Mouse (Mus musculus): ENCODE results near the gene Dgcr6. TPM values are rescaled to one million over a fixed set of nuclear protein-coding genes. Genes with fewer than 3 reads are reported as not detected.

The Dgcr6 gene
- polyA plus RNA-seq, 1 experiment from 2014 or later, result 98.4 TPM

DNA sequence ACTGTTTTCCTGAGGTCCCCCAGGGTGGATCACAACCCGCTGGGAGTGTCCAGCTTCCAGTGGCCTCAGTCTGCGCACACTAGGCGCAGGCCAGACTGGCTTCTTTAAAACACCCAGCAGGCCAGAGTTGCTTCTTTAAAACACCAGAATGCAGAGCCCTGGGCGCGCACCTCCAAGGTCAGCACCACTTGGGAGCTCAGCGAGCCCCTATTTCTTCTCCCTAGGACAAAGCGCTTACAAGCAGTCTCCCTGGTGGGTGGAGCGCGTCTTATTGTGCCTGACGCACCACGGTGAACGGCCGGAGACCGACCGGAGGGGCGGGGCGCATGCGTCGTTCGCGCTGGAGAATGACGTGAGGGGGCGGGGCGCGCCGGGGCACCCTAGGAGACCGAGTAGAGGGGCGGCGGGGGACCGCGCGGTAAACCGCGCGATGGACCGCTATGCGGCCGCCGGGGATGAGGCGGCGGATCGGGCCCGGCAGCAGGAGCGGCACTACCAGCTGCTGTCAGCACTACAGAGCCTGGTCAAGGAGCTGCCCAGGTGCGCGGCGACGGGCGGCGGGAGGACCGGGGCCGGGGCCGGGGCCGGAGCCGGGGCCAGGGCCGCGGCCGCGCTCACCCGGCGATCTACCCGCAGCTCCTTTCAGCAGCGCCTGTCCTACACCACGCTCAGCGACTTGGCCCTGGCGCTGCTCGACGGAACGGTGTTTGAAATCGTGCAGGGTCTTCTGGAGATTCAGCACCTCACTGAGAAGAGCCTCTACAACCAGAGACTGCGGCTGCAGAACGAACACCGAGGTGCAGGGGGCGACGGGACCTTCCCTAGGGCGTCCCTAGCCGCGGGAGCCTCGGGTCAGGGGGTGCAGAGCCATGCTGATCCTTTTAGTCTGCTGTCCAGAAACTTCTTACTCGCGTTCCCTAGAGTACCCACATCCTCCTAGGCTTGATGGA is 13.7 kb downstream of the Dgcr6 start:
- Histone ChIP-seq H3K9me3 (ENCODE audit: control insufficient read depth) (no peaks in the 10 kb centered on the region), H3K9ac (ENCODE audit: low read depth, low read length) (peak overlapping the region; percentile 76), H3K4me2 (replicated peaks; ENCODE audit: low read depth) (peak overlapping the region; percentile 86), H3K4me1 (replicated peaks; ENCODE audit: control insufficient read depth, insufficient read depth, low read length) (no peaks in the 10 kb centered on the region; the same call in 1 of the 2 replicates), H3K27ac (ENCODE audit: low read depth, low read length) (peak overlapping the region; percentile 82), H3K27me3 (replicated peaks; ENCODE audit: control insufficient read depth, insufficient read depth, low read length) (no peaks in the 10 kb centered on the region), H3K4me3 (ENCODE audit: low read depth, low read length) (peak overlapping the region; percentile 86), H3K36me3 (ENCODE audit: control insufficient read depth, insufficient read depth) (peaks cover 16% of the 10 kb centered on the region; the same call in 1 of the 2 replicates)
- ATAC-seq, result peak; percentile 86
- 0 out of 2 replicates have a peak, but pooled peaks have one; percentile 8 for TF ChIP-seq CTCF (IDR thresholded peaks at IDR 0.05; ENCODE audit: low read depth)
- under 1% methylated on average over 81 of the region's 81 CpGs for WGBS

DNA sequence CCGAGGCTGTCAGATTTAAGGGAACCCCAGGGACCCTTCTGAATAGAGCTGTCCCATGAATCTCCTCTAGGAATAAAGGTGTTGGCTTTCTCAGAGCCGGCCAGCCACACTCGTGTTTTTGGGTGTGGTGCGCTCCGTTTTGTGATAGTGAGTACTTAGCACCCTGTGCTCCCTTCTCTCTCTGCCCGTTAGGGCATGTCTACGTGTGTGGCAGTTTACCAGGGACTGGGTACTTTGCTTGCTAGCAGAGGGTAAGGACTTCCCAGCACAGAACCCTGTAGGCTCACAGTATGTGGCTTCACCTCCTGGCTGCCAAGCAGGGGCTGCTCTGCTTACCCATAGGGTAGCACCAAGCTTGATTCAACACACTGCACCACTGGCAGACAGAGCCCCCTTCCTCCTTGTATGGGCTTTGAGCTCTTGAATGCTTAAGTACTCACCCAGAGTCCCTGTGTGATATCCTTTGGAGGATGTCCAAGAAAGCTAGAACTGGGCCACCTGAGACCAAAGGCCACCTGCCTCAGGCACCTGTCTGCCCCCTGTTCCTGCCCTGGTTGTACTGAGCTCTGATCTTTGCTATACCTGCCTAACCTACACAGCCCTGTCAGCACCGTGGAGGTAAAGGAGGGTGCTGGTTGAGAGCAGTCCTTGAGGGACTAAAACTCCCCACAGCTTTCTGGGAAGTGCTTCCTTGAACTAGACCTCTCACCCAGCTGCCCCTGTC is 16.2 kb downstream of the Dgcr6 start:
- Histone ChIP-seq H3K27ac (ENCODE audit: low read depth, low read length) (no peak overlapping the region), H3K36me3 (ENCODE audit: control insufficient read depth, insufficient read depth) (peaks cover 29% of the 10 kb centered on the region), H3K9me3 (ENCODE audit: control insufficient read depth) (no peaks in the 10 kb centered on the region), H3K4me1 (replicated peaks; ENCODE audit: control insufficient read depth, insufficient read depth, low read length) (no peaks in the 10 kb centered on the region; the same call in 1 of the 2 replicates), H3K4me3 (ENCODE audit: low read depth, low read length) (no peak overlapping the region), H3K27me3 (replicated peaks; ENCODE audit: control insufficient read depth, insufficient read depth, low read length) (no peaks in the 10 kb centered on the region), H3K4me2 (replicated peaks; ENCODE audit: low read depth) (no peak overlapping the region), H3K9ac (ENCODE audit: low read depth, low read length) (no peak overlapping the region)
- no peak for TF ChIP-seq CTCF (IDR thresholded peaks at IDR 0.05; ENCODE audit: low read depth)
- WGBS, result 81% methylated on average over 8 of the region's 8 CpGs
- no peak for ATAC-seq

- Histone ChIP-seq H3K4me3 (ENCODE audit: low read depth, low read length) (no peak overlapping the region), H3K9ac (ENCODE audit: low read depth, low read length) (no peak overlapping the region), H3K4me1 (replicated peaks; ENCODE audit: control insufficient read depth, insufficient read depth, low read length) (peaks cover 8% of the 10 kb centered on the region; the same call in 1 of the 2 replicates), H3K27ac (ENCODE audit: low read depth, low read length) (no peak overlapping the region), H3K4me2 (replicated peaks; ENCODE audit: low read depth) (no peak overlapping the region), H3K9me3 (ENCODE audit: control insufficient read depth) (no peaks in the 10 kb centered on the region), H3K27me3 (replicated peaks; ENCODE audit: control insufficient read depth, insufficient read depth, low read length) (no peaks in the 10 kb centered on the region), H3K36me3 (ENCODE audit: control insufficient read depth, insufficient read depth) (peaks cover 29% of the 10 kb centered on the region)
- ATAC-seq, result no peak
- 93% methylated on average over 5 of the region's 5 CpGs for WGBS
- TF ChIP-seq CTCF (IDR thresholded peaks at IDR 0.05; ENCODE audit: low read depth), result no peak
These were observed 18.1 kb downstream of the Dgcr6 start for GRCm38 (mm10) chr16:18070798-18071197.

GRCm38 (mm10) chr16:18072089-18072488 is 19.4 kb downstream of the Dgcr6 start:
- Histone ChIP-seq H3K9me3 (ENCODE audit: control insufficient read depth) (no peaks in the 10 kb centered on the region), H3K27me3 (replicated peaks; ENCODE audit: control insufficient read depth, insufficient read depth, low read length) (no peaks in the 10 kb centered on the region), H3K4me2 (replicated peaks; ENCODE audit: low read depth) (no peak overlapping the region), H3K4me3 (ENCODE audit: low read depth, low read length) (no peak overlapping the region), H3K4me1 (replicated peaks; ENCODE audit: control insufficient read depth, insufficient read depth, low read length) (peaks cover 19% of the 10 kb centered on the region; the same call in 1 of the 2 replicates), H3K36me3 (ENCODE audit: control insufficient read depth, insufficient read depth) (peaks cover 36% of the 10 kb centered on the region), H3K27ac (ENCODE audit: low read depth, low read length) (no peak overlapping the region), H3K9ac (ENCODE audit: low read depth, low read length) (no peak overlapping the region)
- WGBS, result 95% methylated on average over 13 of the region's 13 CpGs
- TF ChIP-seq CTCF (IDR thresholded peaks at IDR 0.05; ENCODE audit: low read depth), result no peak
- ATAC-seq, result no peak

GRCm38 (mm10) chr16:18073259-18073962 is 20.8 kb downstream of the Dgcr6 start:
- TF ChIP-seq CTCF (IDR thresholded peaks at IDR 0.05; ENCODE audit: low read depth), result no peak
- Histone ChIP-seq H3K4me1 (replicated peaks; ENCODE audit: control insufficient read depth, insufficient read depth, low read length) (peaks cover 19% of the 10 kb centered on the region; the same call in 1 of the 2 replicates), H3K9ac (ENCODE audit: low read depth, low read length) (no peak overlapping the region), H3K4me2 (replicated peaks; ENCODE audit: low read depth) (no peak overlapping the region), H3K27me3 (replicated peaks; ENCODE audit: control insufficient read depth, insufficient read depth, low read length) (no peaks in the 10 kb centered on the region), H3K4me3 (ENCODE audit: low read depth, low read length) (no peak overlapping the region), H3K36me3 (ENCODE audit: control insufficient read depth, insufficient read depth) (peaks cover 36% of the 10 kb centered on the region), H3K9me3 (ENCODE audit: control insufficient read depth) (no peaks in the 10 kb centered on the region), H3K27ac (ENCODE audit: low read depth, low read length) (peak overlapping the region; percentile 82; the same call in 1 of the 2 replicates)
- peak; percentile 50 for ATAC-seq
- WGBS, result 66% methylated on average over 9 of the region's 9 CpGs
